Mouse (Mus musculus) adrenal gland, postnatal 4 days (tissue): Measurements from ENCODE around the gene Usp53. TPM values are rescaled to one million over a fixed set of nuclear protein-coding genes. Genes with fewer than 3 reads are reported as not detected.
"Not testable (repeated sequence)": the region's sequence is repeated elsewhere in the genome, so short reads cannot be mapped to it uniquely, and the experiment has no call there.

Experiments
- DNase-seq, 2 experiments: peaks; one replicate each; pipeline ENCODE4 v3.0.0; 2021 to 2022; ENCODE audit warnings: low spot score in 2 of 2, mixed read lengths in 2 of 2
- total RNA-seq, 2 experiments: library from RNA; stranded (reverse); gene quantifications; 2 replicates each; pipeline ENCODE4 v1.2.3; 2021

The Usp53 gene
- total RNA-seq, 2 experiments from 2014 or later, result 28.8 to 34.1 TPM

DNA sequence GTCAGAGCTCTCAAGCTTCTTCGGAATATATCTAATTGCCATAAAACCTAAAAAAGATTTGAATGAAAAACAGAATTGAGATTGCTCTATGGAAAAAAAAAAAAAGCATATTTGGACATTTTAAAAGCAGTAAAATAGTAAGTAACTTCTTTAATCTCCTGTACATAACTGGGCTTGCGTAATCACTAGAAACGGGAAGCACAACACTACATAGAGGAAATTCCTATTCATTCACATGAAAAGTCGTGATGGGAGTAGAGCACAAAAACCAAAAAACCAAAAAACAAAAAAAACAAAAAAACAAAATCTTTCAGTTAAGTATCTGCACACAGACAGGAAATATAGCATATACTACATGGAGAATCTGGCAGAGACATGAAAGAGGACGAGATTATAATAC lies 20.0 kb downstream of the Usp53 start:
- no peak for DNase-seq

DNA sequence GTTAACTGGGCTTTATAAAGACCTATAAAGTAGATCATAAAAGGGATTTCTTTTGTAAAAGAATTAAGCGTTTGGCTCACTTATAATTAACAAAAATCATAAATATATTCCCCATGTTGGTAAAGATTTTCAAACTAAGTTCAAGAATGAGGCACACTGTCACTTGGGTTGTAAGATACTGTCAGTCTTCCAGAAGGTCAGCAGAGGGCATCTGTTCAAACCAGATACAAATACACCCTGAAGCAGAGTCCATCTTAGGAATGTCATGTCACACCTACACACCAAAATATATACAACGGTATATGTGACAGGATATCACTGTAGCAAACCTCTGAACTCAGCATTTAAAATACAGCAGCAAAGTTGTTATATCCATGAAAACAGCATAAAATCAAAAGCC lies 34.2 kb downstream of the Usp53 start:
- no peak for DNase-seq

DNA sequence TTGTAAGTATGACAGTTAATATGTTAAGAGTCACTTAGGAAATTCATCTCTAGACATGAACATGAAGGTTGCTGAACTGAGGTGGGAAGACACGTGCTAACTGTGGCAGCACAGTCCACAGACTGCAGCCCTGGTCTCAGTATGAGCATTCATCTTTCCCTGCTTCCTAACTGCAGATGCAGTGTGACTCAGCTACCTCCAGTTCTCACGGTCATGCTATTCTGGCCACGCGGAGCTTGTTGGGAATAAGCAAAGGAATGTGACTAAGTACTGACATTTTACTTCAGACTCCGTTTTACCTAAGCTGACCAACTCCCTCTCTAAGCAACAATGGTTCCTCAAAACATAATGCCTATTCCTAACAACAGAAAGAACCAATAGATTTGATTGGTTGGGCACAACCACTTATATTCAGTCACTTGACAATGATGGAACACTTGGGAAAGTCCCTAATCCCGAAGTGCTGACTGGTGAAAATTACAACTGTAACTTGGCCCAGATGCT lies 40.9 kb downstream of the Usp53 start:
- no peak for DNase-seq

DNA sequence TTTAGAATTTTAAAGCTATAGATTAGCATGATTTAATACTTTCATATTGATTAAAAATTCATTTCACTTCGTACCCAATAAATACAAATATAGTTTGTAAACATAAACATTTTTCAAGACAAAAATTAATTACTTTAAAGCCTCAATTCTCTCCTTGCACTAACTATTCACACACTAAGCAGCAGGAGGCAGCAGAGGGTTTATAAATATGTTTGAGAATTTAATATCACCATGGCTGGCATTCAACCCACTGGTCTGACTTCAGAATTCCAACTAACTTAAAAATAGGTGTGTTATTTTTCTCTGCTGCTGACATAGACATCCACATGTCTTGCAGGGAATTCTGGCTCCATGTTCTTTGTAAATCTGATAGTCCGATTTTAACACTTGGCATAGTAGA lies 45.1 kb downstream of the Usp53 start:
- no peak for DNase-seq

DNA sequence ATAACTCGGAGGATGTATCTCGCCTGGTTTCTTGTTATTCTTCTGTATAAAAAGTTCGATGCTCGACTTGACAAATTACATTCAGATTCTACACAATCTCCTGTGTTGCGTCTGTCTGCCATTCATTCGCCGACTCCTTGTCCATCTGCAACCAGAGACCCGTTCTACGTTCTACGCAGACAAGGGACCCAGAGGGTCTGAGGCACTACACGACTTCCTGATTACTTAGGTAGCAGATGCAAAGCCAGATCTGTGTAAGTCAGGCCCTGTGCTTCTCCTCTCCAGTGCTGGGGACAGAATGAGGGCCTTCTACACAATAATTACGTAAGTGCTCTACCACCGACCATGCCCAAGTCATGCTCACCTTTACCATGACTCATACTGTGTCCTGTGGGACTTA lies 47.1 kb downstream of the Usp53 start:
- DNase-seq, result not testable (repeated sequence)

DNA sequence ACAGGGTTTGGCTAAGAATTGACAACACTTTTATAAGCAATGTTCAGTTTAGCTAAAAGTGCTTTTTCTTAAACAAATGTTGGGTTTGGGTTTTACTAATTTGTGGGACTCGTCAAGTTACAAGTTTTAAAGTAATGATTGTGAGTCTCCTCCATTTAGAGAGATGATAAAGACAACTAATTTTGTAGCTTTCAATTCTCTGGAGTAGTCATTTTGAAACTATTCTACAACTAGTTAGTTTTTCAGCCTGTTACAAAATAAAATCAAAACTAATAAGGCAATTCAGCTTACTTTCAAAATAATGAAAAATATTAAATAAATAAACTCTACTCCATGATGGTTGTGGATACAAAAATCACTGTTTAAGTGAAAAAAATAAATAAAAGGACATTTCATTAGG lies 51.8 kb downstream of the Usp53 start:
- no peak for DNase-seq

DNA sequence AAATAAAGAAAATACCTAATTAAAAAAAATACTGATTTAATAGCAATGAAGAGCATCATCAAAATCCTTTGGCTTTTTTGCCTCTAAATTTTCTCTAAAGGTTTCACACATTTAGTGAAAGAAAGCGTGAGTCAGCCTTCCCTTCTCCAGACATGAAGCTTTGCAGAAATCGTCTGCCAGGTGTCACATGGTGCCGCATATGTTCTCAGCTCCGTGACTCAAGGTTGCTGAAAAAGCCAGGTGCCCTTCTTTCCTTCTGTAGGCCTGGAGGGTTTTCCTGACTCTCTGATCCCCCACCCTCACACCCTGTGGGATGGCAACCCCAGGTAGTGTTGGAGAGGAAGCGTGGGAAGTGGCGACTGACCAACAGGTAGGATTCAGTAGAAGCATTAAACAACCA lies 54.6 kb downstream of the Usp53 start:
- no peak for DNase-seq

DNA sequence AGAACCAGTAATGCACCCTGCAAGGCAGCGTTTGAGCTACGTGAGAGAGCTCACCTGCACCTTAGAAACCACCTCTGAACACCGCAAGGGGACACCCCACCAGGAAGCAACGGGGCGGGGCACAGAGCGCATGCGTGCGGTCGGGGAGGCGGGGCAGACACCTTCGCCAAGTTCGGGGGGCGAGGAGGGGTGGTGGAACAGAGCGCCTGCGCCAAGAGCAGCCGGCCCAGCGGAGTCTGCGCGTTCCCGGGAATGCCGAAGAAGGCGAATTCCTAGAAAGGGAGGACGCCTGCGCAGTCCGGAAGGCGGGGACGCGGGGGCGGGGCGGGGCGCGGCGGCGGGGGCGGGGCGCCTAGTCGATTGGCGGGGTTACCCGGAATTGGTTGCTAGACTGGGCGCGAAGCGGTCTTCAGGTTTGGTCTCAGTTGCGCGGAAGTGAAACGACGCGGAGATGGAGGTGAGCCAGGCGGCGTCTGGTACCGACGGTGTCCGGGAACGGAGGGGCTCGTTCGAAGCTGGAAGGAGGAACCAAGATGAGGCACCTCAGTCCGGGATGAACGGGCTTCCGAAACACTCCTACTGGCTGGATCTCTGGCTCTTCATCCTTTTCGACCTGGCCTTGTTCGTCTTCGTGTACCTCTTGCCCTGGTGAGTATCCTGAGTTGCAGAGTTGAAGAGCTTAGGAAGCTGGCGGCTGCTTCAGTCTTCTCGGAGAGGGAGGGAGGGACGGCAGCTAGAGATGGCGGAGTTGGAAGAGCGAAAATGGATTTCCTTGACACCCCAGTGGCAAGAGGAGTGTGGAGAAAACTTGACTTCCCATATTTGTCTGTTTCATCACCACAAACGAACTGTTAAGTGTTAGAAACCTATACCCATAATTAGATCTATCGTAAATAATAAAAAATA lies 60.0 kb downstream of the Usp53 start, which contains the start of gene 1810037I17Rik:
Gene 1810037I17Rik, plus strand, starts transcription at position 195 of the 906 bp plus-strand sequence.
- peak; percentile 95 to 98 for DNase-seq

DNA sequence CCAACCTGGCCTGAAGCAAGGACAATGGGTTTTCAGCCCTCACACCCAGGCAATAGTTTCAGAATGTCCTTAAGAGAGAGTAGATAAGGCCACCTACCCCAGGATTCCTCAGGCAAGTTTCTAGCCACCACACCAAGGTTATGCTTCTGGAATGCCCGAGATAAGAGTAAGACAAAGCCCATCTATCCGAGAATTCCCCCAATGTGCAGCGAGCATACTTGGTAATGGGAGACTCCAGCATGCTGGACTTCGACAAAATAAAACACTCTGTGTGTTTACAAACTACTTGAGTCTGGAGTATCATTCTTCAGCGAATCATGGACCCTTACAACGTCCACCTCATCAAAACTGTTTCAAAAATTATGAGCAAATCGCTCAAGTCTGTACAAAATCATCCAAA lies 61.2 kb downstream of the Usp53 start:
- DNase-seq, result no peak

DNA sequence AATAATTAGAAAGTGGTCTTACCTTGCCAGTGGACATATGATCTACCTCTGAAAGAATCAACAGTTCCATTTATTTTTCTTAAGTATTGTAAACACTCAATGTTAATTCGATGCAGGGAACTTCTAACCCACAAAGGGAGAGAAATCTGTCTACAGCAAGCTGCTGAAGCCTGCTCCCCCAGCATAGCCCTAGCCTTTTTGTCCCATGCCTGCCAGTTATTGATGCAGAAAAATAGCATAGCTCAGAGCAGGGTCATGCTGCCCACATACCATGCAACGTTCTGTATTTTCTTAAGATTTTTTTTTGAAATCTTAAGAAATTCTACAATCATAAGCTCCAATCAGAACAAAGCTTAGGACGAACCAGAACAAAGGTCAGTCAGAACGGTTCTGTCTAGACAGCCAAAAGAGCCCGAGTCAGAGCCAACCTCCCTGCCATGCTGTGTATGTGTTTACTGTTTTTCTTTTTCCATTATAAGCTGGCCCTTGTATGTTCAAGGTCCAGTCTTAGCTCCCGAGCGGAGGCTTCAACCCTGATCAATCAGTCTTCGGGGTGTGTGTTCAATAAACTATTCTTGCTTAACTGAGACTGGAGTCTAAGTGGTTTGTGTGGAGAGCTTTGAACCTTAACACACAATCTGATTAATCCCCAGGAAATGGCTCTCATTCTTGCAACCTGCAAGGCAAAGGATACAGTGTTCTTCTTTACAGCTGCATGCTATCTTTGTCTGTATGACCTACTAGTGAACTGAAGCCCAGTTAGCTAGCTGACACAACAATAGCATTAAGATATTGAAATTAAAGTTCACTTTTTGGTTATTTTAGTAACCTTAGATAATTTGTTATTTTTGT lies 62.4 kb downstream of the Usp53 start:
- DNase-seq, result no peak

DNA sequence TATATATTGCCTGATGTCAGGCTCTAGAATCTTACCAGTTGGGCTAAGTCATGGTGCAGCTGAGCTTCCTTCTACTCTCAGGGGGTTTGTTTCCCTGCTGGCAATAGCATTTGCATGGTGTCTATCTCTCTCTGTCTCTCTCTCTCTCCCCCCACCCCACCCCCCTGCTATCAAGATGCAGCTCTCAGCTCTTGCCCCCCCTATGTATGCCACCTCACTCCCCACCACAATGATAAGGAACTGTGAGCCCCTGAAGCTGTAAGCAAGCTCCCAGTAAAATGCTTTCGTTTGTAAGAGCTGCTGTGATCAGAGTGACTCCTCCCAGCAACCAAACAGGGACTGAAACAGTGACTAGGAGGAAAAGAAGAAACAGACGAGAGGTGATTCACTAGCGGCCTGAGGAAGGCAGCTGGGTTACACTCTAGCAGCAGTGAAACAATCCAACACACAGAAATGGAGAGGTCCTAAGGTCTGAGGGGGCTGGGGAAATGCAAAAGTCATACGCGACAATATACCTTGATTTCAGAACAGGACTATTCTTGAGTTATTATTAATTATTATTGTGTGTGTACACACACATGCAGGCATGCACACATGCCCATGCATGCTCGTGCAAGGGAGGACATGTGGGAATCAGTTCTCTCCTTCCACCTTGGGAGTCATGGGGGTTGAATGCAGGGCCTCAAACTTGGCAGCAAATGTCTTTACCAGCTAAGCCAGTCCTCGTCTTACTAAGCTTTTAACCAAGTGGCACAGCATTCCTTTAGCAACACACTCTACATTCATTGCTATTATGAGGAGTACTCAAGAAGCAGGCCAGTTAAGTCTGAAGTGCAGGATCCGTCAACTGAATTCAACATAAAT lies 63.5 kb downstream of the Usp53 start:
- no peak for DNase-seq

DNA sequence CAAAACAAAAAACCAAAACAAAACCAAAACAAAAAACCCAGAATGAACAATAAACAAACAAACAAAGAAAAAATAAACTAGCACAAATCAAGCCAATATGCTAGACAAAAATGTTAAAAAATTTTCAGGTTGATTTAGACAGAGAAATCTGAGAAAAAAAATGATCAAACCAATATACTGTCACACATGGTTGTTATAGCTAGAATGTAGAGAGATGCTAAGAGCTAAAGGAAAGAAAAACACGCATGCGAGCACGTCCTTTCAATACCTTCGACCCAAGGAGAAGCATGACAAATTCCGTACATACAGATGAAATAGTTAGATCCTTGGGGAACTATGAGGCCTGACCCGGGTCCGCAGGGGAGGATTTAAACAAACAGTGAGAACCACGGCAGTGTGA lies 65.0 kb downstream of the Usp53 start, which contains the start of gene Gm10959:
Gene Gm10959, minus strand, starts transcription at position 101 of the 400 bp plus-strand sequence.
- DNase-seq, result no peak

DNA sequence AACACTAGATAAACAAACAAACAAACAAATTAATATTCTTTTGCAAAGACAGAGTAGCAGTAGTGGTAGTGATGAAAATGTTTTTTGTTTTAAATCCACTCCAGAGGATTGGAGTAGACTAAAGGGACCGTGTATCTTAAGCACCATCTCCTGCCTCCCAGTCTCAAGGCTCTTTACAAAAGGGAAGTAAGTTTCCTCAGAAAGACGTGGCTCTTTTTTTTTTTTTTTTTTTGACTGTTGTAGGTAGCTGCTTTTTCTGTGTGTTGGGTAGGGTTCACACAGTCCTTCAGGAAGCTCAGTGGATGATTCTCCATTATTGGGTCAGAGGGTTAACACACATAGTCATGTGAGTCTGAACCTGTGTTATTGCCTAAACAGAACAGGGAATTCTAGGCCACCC lies 65.6 kb downstream of the Usp53 start:
- DNase-seq, result no peak

DNA sequence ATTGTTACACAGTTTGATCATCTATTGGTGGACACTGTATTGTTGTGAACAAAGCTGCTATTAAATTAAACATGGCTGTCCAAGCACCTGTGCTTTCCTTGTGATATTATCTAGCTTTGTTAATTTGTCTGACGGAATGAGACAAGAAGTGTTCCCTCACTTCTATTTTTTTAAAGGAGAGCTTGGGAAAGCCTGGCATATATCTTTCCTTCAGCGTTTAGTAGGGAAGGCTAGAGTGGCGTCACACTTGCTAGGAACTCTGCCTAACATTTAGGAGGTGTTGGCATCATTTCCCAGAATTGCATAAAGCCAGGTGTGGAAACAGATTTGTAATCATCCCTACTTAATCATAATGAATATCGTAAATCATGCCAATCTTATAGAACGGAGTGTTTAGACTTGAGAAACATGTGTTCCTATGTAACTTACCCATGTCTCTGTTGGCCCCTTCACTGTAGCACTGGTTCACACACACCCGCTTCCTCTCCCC lies 68.1 kb downstream of the Usp53 start:
- no peak for DNase-seq

DNA sequence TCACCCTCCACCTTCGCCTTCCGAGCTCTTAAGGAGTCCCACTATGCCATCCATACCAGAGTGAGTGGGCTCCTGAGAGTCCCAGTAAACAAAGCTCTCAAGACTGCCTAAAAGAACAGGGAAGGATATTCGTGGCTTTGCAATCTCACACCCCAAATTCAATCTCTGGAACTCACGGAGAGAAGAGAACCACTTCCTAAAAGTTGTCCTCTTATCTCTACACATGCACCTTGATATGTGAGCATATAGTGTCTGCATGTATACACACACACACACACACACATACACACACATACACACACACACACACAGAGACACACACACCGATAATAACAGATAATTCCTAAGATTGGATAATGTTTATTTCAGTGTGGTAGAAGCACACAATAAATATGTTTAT lies 68.8 kb downstream of the Usp53 start:
- no peak for DNase-seq

DNA sequence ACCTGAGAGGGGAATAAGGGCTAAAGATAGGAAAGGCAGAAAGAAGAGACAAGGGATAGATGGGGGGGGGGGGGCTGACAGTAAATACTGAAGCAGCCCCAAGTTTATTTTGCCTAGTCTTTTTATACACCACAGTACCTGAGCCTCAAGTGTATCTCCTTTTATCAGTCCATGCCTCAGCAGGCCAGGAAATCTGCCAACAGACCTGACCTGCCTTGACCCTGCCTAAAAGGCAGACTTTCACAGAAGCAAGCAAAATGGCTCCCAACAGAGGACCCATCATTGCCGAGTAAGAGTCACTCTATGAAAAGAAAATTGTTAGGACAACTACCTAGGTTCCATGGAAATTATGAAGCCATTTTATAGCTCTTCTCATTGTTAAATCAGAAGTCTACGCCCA lies 76.5 kb downstream of the Usp53 start:
- no peak for DNase-seq

DNA sequence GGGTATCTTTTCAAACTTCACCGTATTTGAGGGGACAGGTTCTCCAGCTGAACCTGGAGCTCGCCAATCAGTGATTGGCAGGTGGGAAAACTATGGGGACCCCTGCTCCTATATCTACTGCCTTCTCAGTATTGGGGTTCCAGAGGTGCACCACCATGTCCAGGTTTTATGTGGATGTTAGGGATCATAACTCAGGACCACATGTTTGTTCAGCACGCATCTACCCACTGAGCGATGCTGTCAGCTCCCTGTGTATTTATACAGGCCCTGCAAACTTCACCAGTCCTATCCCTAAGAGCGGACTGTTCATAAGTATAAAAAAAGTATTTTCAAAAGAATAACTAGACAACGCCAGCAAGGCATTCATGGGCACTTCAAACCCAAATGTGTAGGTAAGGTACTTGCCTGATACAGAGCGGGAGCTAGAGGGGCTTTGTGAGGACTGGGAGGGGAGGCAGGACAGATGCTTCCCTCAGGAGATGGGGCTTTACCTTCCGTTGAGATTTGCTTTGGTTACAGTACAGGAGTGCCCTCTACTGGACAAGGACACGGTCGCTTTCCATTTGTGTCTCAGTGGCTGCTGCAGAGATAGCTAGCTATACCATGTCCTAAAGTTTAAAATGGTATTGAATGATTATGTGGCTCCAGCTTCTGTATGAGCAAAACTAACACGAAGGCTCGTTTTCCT lies 80.4 kb downstream of the Usp53 start:
- no peak for DNase-seq

DNA sequence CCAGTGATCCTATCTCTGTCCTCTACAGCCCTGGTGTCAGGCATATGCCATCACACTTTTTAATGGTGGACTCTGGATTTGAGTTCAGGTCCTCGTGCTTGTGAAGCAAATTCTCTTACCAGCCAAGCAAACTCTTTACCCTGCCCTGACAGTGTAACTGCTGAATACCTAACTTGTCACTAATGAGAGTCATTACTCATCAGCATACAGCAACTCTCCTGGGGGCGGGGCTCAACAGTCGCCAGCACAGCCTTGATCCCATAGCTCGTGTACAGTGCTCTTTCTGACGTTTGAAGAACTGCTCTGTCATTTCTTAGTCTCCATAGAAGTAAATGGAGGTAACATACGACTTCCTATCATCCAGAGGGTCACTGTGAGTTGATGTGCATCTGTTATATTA lies 86.1 kb downstream of the Usp53 start:
- DNase-seq, result no peak

DNA sequence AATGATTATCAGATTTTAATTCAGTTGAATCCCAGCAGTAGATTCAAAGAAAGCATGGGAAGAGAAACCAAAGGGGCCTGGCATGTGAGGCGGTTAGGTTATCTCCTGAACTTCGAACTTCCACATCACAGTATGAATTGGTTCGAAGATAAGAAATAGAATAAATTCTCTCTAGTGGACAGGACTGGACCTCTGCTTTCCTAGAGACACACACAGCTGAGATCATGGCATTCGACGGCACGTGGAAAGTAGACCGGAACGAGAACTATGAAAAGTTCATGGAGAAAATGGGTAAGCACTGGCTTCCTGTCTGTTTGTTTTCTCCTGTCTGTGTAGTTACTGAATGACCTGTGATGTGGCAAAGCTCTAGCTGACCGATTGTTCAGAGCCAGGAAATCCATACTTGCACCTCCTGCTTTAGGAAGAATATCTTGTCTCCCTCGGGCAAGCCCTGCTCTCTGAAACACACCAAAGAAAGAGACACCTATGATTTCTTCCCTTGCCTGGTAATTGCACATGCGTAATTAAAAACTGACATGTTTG lies 89.0 kb downstream of the Usp53 start:
- DNase-seq, result no peak

DNA sequence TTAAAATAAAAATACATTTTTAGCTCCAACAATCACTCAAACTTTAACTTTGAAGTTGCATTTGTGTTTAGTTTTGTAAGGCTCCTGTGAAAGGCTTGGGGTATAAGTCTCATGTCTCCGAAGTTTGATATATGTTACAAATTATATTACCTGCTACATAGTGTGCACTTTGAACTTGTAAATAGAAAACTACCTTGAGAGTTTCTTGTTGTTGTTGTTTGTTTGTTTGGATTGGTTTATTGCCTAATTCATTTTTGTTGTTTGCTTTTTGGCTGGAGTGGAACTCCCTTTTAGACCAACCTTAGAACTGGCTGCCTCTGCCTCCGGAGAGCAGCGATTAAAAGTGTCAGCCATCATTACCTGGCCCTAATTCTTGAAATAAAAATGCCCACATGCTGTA lies 89.5 kb downstream of the Usp53 start, which contains the start of gene Fabp2:
Gene Fabp2, plus strand, starts transcription at position 301 of the 400 bp plus-strand sequence.
- no peak for DNase-seq
